In genomic region chr14:32021967-32022366, GRCm38 (mm10) we compare ENCODE assay signal across 22 mouse cellular contexts. TPM values are rescaled to one million over a fixed set of nuclear protein-coding genes. Genes with fewer than 3 reads are reported as not detected.
DNase-seq lines count a peak whose midpoint lies in the region; ATAC-seq lines count a peak whose summit lies in the region.
"Had no signal": no experiment of that assay in that cellular context is flagged by ENCODE, and none has a peak within 500 bp of the region (broad histone marks: within the 10 kb centered on the region; RNA-seq: fewer than 3 reads in every experiment).

No protein-coding gene starts in this region.

- H3K27ac ChIP-seq in kidney, embryonic 14.5 days (ENCODE audit: low read depth, low read length) = no peak overlapping the region
- no peak overlapping the region for H3K27ac ChIP-seq in intestine, embryonic 16.5 days (ENCODE audit: low read length)
- no peak overlapping the region for H3K27ac ChIP-seq in heart, embryonic 10.5 days
- H3K27ac ChIP-seq: embryonic facial prominence, embryonic 12.5 days; hindbrain, postnatal 0 days; kidney, embryonic 15.5 days; midbrain, embryonic 12.5 days; neural tube, embryonic 15.5 days; stomach, embryonic 15.5 days had no signal

- peak; percentile 46; the same call in 1 of the 2 replicates for ATAC-seq in kidney, embryonic 14.5 days (ENCODE audit: low FRiP score, low TSS enrichment)
- peak; percentile 31; the same call in 1 of the 2 replicates for ATAC-seq in intestine, embryonic 16.5 days
- no peak for ATAC-seq in CD4-positive, CD25-positive, alpha-beta regulatory T cell, adult 4 months
- ATAC-seq: activated CD4-positive, CD25-positive, alpha-beta regulatory T cell, adult 4 months; forebrain, embryonic 16.5 days; hindbrain, postnatal 0 days had no signal

- 40% methylated on average over 9 of the region's 9 CpGs for WGBS in kidney, embryonic 14.5 days
- 47% methylated on average over 9 of the region's 9 CpGs for WGBS in intestine, embryonic 16.5 days
- WGBS in heart, embryonic 10.5 days = 45% methylated on average over 9 of the region's 9 CpGs

- no peak for DNase-seq in kidney, adult 18-20 months
- DNase-seq in left cerebral cortex, adult 18-20 months (ENCODE audit: low spot score in 2 of 2) = peak; percentile 42 to 62
- DNase-seq in left cerebral cortex, postnatal 4 days = no peak
- peak; percentile 64 for DNase-seq in right cerebral cortex, postnatal 25 days
- DNase-seq in heart, embryonic 10.5 days (ENCODE audit: low spot score) = no peak
- DNase-seq: adrenal gland, postnatal 14 days; cerebellum, adult 2 months; heart, postnatal 36 days; spleen, adult 18-20 months had no signal

- no peak overlapping the region for H3K9ac ChIP-seq in kidney, embryonic 14.5 days (ENCODE audit: low read depth, low read length)
- no peak overlapping the region; the same call in 1 of the 2 replicates for H3K9ac ChIP-seq in intestine, embryonic 16.5 days (ENCODE audit: low read depth, low read length)
- H3K9ac ChIP-seq: embryonic facial prominence, embryonic 12.5 days; kidney, embryonic 15.5 days; midbrain, embryonic 12.5 days; neural tube, embryonic 15.5 days; stomach, embryonic 15.5 days had no signal

- H3K27me3 ChIP-seq in kidney, embryonic 14.5 days (ENCODE audit: control insufficient read depth, insufficient read depth, low read length) = no peaks in the 10 kb centered on the region
- no peaks in the 10 kb centered on the region for H3K27me3 ChIP-seq in intestine, embryonic 16.5 days (replicated peaks; ENCODE audit: control insufficient read depth, insufficient read depth, low read length)
- H3K27me3 ChIP-seq in heart, embryonic 10.5 days (ENCODE audit: insufficient read depth, poor library complexity, severe bottlenecking) = peaks cover 8% of the 10 kb centered on the region; the same call in 1 of the 2 replicates
- H3K27me3 ChIP-seq: embryonic facial prominence, embryonic 12.5 days; kidney, embryonic 15.5 days; midbrain, embryonic 12.5 days; neural tube, embryonic 15.5 days; stomach, embryonic 15.5 days had no signal

- no peak overlapping the region for H3K4me2 ChIP-seq in kidney, embryonic 14.5 days (replicated peaks; ENCODE audit: low read depth, low read length)
- H3K4me2 ChIP-seq in intestine, embryonic 16.5 days (ENCODE audit: low read depth, low read length) = 0 out of 2 replicates have a peak overlapping the region, but pooled peaks have one; percentile 3
- H3K4me2 ChIP-seq: embryonic facial prominence, embryonic 12.5 days; heart, embryonic 11.5 days; kidney, embryonic 15.5 days; midbrain, embryonic 12.5 days; neural tube, embryonic 15.5 days; stomach, embryonic 15.5 days had no signal

- H3K36me3 ChIP-seq in kidney, embryonic 14.5 days (ENCODE audit: control insufficient read depth, insufficient read depth, low read length) = no peaks in the 10 kb centered on the region
- H3K36me3 ChIP-seq in intestine, embryonic 16.5 days (ENCODE audit: control insufficient read depth, insufficient read depth, low read length) = no peaks in the 10 kb centered on the region
- H3K36me3 ChIP-seq in heart, embryonic 10.5 days = no peaks in the 10 kb centered on the region
- H3K36me3 ChIP-seq: embryonic facial prominence, embryonic 12.5 days; kidney, embryonic 15.5 days; midbrain, embryonic 12.5 days; neural tube, embryonic 15.5 days; stomach, embryonic 15.5 days had no signal

- H3K9me3 ChIP-seq in kidney, embryonic 14.5 days (ENCODE audit: control insufficient read depth, low read length) = no peaks in the 10 kb centered on the region
- H3K9me3 ChIP-seq in intestine, embryonic 16.5 days (ENCODE audit: control insufficient read depth, low read length) = no peaks in the 10 kb centered on the region
- H3K9me3 ChIP-seq in heart, embryonic 10.5 days = no peaks in the 10 kb centered on the region
- H3K9me3 ChIP-seq: embryonic facial prominence, embryonic 12.5 days; kidney, embryonic 15.5 days; midbrain, embryonic 12.5 days; neural tube, embryonic 15.5 days; stomach, embryonic 15.5 days had no signal

- no peaks in the 10 kb centered on the region; the same call in 1 of the 2 replicates for H3K4me1 ChIP-seq in kidney, embryonic 14.5 days (ENCODE audit: control insufficient read depth, insufficient read depth, low read length)
- H3K4me1 ChIP-seq in intestine, embryonic 16.5 days (ENCODE audit: control insufficient read depth, insufficient read depth, low read length) = peaks cover 10% of the 10 kb centered on the region; the same call in 1 of the 2 replicates
- peaks cover 23% of the 10 kb centered on the region for H3K4me1 ChIP-seq in heart, embryonic 10.5 days

- intact Hi-C loops in left cerebral cortex, postnatal 4 days (cut with DNase I) = no loop called here

- no peak overlapping the region for H3K4me3 ChIP-seq in kidney, embryonic 14.5 days (ENCODE audit: low read length)
- H3K4me3 ChIP-seq in intestine, embryonic 16.5 days (ENCODE audit: low read length) = no peak overlapping the region
- no peak overlapping the region for H3K4me3 ChIP-seq in heart, embryonic 10.5 days
- H3K4me3 ChIP-seq: embryonic facial prominence, embryonic 12.5 days; kidney, embryonic 15.5 days; midbrain, embryonic 12.5 days; myocyte; neural tube, embryonic 15.5 days; stomach, embryonic 15.5 days had no signal

RNA-seq across cellular contexts. Expression of gene Galnt15, which starts 6.8 kb away (rescaled TPM):
- 0.34 and 0.56 TPM in 2 replicates for polyA plus RNA-seq in kidney, embryonic 14.5 days (2014; fragmentation: Nextera tagmentation; extraction: Ambion mirVana)
- 1 to 10 TPM; 1.8 to 2.6 TPM for total RNA-seq in left cerebral cortex, adult 18-20 months (2021)
- total RNA-seq in left cerebral cortex, postnatal 4 days (2021) = under 1 TPM; 0.74 to 0.78 TPM
- 0.02 and 0.05 TPM in 2 replicates for polyA plus RNA-seq in intestine, embryonic 16.5 days (2015; fragmentation: Nextera tagmentation; extraction: Ambion mirVana)
- not detected for polyA plus RNA-seq in CD4-positive, CD25-positive, alpha-beta regulatory T cell, adult 4 months (2017; shearing (Covaris generic))
- polyA plus RNA-seq in heart, embryonic 10.5 days (2016; fragmentation: Nextera tagmentation; extraction: Ambion mirVana) = 0.18 and 0.38 TPM in 2 replicates
- polyA plus RNA-seq: activated CD4-positive, CD25-positive, alpha-beta regulatory T cell, adult 4 months; myocyte had no signal

Comparison
In these comparisons a context has a peak if more than half of its experiments do, and no peak if none do; other contexts are left out.
1. DNase-seq: peak in left cerebral cortex, adult 18-20 months (2 of 2) and right cerebral cortex, postnatal 25 days (single experiment); none in kidney, adult 18-20 months (single experiment), left cerebral cortex, postnatal 4 days (single experiment) and heart, embryonic 10.5 days (single experiment).